Mouse (Mus musculus) embryo, embryonic 9.5 days (tissue): ENCODE results near the gene Gm49353.

Experiments used
- DNase-seq: peaks from one replicate; pipeline ENCODE4 v3.0.0-alpha.2; 2017; ENCODE audit errors: extremely low spot score

Gm49353 gene

DNA sequence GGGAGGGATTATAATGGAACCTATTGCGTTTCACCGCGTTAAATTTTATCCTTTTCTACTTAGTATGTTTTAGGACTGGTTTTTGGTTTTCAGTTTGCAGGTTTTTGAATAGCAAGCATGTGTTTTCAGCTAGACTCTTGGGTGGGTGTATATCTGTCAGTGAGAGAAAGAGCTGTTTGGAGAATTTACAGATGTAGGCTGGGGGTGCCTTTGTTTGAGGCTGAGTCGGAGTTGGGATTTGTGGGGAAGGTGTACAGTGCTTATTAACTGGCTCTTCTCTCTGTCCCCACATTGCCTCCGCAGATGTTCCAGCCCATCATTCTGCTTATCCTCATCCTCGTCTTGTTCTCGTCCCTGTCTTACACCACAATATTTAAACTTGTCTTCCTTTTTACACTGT lies at the start of gene Gm49353:
TSS of gene Gm49353 (plus strand) at position 313 of the 400 bp plus-strand sequence.
- DNase-seq: no peak

- no peak for DNase-seq
Measured at GRCm38 (mm10) chr10:29155304-29155703, 43.5 kb upstream of the Gm49353 start.

DNA sequence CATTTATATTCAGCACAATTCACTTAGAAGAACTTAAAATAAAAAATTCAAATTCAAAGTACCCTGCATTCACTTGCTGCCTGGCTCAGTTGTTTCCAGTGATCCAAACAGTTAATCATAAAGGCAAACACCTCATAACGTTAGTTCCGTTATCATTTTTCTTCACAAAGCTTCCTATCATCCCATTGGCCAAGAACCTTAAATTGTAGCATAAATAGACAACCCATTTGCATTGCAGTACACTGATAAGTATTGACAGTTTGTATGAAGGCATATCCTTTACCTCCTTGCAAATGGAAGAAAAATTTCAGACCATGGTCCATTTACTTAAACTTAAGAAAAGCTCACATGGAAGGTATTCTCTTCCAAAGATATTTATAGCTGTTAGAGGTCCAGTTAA lies 37.1 kb upstream of the Gm49353 start:
- no peak for DNase-seq

- no peak for DNase-seq
Measured at GRCm38 (mm10) chr10:29173778-29174177, 25.0 kb upstream of the Gm49353 start.

DNA sequence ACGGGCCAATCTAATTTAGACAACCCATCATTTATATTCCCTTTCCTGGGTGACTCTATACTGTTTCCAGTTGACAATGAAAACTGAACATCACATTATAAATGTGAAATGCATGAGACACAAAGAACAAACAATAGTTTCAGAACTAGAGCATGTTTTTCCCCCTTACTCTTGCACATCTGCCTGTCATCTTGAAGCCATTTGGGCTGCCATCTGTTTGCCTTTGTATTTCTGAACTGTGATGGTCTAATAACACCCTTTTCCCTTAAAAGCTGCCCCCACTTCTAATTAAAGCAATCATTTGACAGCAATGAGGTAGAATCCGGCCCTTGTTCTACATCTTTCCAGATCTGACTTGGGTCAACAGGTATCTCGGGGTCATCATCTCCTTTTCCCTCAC lies 23.1 kb upstream of the Gm49353 start:
- DNase-seq: no peak

- DNase-seq: no peak
Measured at GRCm38 (mm10) chr10:29176881-29177280, 21.9 kb upstream of the Gm49353 start.

DNA sequence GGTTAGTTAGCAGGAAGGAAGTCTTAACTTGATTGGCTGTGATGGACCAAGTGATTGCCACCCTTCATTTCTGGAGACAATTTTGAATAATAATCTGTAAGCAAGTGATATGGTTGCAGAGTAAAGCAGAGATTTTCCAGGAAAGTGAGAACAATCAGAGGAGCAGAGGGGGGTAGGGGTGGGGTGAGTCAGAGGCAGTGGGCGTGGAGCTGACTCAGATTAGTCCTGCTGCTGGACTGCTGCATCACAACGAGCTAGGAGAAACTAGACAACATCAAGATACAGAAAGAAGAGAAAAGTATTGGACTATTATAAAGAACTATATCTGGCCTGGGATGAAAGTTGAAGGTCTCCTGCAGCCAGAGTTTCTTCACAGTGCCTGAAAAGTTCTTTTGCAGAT lies 20.8 kb upstream of the Gm49353 start:
- no peak for DNase-seq

- no peak for DNase-seq
Measured at GRCm38 (mm10) chr10:29180210-29180609, 18.5 kb upstream of the Gm49353 start.

GRCm38 (mm10) chr10:29181046-29181445 lies 17.7 kb upstream of the Gm49353 start:
- no peak for DNase-seq

- DNase-seq: no peak
Measured at GRCm38 (mm10) chr10:29193769-29194168, 5.0 kb upstream of the Gm49353 start.

DNA sequence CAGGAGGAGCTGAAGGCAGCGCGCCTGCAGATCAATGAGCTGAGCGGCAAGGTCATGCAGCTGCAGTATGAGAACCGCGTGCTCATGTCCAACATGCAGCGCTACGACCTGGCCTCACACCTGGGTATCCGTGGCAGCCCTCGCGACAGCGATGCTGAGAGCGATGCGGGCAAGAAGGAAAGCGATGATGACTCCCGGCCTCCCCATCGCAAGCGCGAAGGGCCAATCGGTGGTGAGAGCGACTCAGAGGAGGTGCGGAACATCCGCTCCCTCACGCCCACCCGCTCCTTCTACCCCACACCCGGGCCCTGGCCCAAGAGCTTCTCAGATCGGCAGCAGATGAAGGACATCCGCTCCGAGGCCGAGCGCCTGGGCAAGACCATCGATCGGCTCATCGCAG lies 1.9 kb upstream of the Gm49353 start:
- DNase-seq: no peak

GRCm38 (mm10) chr10:29199835-29200234 lies 1.1 kb downstream of the Gm49353 start:
- DNase-seq: no peak

DNA sequence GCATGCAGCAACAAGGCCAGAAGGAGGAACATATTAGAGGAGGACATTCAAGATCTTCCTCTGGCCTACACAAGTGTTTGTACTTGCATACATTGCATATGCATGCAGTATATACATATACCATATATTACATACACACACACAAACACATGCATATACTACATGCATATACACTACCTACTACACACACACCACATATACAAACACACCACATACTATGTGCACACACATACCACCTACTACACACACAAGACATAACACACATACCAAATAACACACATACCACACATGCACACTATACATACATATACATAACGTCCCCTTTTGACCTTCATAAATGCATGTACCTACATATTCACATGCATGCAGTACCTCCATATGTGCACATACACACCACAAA lies 1.9 kb downstream of the Gm49353 start:
- no peak for DNase-seq

DNA sequence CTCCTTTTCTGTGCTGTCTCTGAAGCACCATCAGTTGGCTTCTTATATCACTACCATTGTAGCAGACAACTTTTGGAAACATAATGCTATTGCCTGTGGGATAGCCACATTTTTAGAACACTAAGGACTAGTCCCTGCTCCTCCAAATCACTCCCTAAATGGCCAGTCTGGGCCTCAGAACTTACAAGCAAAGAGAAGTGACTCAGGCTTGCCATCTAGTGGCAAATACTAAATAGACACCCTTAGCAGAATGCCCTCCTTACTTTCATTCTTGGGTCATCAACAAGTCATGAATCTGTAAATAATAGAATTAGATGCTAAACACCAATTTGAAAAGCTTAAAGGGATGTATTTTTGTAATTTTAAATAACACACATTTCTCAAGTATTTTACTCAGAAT lies 8.0 kb downstream of the Gm49353 start:
- peak; percentile 43 for DNase-seq

DNA sequence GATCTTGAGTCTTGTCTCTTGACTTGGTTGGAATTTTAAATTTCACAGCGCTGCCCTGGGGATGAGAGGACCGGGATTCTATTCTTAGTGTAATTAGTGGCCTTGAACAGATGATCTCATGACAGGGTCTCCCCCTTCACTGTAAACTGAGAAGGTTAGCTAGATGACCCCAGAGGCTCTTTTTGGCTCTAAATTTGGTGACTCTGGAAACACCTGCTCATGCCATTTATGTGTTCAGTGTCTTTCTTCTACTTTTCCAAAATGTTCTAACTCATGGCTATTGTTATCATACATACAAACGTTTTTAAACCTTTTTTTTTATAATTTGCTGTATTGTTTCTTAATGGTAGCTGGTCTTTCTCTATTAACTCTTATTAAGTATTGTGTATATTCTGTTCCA lies 10.0 kb downstream of the Gm49353 start:
- no peak for DNase-seq

- peak; percentile 50 for DNase-seq
Measured at GRCm38 (mm10) chr10:29211453-29211852, 12.7 kb downstream of the Gm49353 start, which contains the start of gene 9330159F19Rik. 9330159F19Rik (plus strand) TSS chr10:29211606.

DNA sequence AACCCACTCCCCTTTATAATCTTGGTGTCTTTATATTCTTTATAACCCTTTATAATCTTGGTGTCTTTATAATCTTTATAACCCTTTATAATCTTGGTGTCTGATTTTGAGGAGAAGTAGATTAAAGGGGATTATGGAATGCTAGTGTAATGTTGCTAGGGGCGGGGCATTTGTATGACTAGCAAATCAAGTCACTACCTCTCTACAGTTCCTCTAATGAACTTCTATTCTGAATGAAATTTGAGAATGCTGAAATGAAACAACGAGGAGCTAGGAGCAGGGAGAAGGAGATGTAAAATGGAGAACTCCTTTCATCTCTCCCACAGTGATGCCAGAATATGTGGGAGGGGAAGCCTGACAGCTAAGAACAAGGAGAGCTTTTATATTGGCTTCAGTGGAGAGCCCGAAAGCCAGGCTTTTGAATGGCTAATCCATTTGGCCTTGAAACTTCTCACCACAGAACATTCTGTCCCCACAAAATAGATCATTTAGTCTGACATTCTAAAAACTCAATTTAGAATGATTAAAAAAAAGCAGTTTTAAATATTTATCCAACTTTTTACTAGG lies 14.9 kb downstream of the Gm49353 start:
- DNase-seq: no peak

DNA sequence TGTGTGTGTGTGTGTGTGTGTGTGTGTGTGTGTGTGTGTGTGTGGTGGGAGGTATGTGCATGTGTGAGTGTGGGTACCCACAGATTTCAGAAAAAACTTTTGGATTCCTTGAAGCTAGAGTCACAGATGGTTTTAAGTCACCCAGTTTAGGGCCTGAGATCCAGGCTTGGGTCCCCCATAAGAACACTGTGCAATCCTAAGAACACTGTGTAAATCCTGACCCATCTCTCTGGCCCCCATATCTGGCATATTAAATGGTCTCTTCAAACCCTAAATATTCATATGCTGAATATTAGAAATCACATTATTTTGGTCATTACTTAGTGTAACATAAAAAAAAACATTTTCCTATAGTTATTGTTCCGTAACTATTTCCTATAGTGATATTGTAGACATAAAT lies 18.2 kb downstream of the Gm49353 start:
- no peak for DNase-seq

GRCm38 (mm10) chr10:29217451-29217850 lies 18.7 kb downstream of the Gm49353 start:
- no peak for DNase-seq

GRCm38 (mm10) chr10:29225329-29225728 lies 26.6 kb downstream of the Gm49353 start:
- DNase-seq: no peak

GRCm38 (mm10) chr10:29231208-29231607 lies 32.5 kb downstream of the Gm49353 start:
- DNase-seq: no peak
